Mouse (Mus musculus): Measurements from ENCODE around the gene Mcmbp.

DNA sequence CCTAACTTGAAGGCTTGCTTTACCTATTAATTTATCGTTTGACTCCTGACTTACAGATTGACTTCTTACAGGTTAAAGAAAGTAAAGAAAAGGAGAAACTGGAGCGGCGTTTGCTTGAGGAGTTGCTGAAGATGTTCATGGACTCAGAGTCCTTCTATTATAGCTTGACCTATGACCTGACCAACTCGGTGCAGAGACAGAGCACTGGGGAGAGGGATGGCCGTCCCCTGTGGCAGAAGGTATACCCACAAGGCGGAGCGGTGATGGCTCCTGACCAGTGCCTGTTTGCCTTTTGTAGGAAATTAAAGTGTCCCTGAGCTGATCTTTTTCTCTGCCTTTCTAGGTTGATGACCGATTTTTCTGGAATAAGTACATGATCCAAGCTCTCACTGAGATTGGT lies 76.4 kb downstream of the Mcmbp start:
- TF ChIP-seq POLR2A (IDR thresholded peaks at IDR 0.05; ENCODE audit: borderline replicate concordance, control insufficient read depth, low read depth, low read length) = no peak
- no peak for TF ChIP-seq CTCF (IDR thresholded peaks at IDR 0.05; ENCODE audit: control insufficient read depth, insufficient read depth, low read length)
